Mouse (Mus musculus) B cell, adult 2 months (primary cell): ENCODE results near the gene Sh3bp4.

Experiments used
- DNase-seq, 2 experiments: peaks; one replicate each; pipeline ENCODE4 v3.0.0; 2022

Sh3bp4 gene

DNA sequence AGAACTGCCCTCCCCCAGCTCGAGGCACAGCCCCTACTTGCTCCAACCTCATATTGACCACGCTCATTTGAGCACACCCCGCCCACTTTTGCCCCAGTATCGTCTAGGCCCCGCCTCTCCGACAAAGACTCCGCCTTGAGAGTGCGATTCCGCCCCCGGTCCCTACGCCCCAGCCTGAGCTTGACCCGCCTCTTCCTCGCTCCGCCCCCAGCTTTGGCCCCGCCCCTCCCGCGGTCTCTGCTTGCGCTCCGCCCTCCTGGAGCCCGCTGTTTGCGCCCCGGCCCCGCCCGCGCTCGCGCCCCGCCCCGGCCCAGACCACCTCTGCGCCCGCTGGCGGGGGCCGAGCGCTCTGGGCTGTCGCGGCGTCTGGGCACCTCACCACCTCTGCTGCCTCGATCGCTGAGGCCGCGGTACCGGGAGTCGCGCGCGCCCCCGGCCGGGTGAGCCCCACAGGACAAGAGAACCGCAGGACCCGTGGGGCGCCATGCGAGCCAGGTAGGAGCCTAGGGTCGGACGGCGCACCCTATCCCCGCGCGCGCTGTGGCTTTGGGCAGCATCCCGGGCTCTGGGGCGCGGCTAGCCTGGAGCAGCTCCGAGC is at the start of gene Sh3bp4:
TSS of gene Sh3bp4 (plus strand) at position 313 of the 598 bp plus-strand sequence.
- DNase-seq: peak; percentile 86 to 88

DNA sequence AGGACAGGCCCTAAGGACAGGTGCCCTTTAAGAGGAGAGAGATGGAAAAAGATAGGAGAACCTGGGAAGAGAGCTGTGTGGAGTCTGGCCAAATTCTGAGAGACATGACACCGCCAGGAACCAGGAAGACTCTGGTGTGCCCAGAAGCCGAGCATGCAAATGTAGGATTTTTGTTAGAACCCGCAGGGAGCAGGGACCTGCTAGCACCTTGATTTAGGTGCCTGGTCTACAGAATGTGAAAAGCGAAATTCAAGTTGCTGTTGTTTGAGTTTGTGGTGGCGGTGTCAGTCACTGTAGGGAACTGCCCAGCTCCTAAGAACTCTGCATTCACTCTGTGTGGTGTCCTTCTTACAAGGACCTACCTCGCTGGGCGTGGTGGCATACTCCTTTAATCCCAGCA is 47.2 kb upstream of the Sh3bp4 start:
- no peak for DNase-seq

DNA sequence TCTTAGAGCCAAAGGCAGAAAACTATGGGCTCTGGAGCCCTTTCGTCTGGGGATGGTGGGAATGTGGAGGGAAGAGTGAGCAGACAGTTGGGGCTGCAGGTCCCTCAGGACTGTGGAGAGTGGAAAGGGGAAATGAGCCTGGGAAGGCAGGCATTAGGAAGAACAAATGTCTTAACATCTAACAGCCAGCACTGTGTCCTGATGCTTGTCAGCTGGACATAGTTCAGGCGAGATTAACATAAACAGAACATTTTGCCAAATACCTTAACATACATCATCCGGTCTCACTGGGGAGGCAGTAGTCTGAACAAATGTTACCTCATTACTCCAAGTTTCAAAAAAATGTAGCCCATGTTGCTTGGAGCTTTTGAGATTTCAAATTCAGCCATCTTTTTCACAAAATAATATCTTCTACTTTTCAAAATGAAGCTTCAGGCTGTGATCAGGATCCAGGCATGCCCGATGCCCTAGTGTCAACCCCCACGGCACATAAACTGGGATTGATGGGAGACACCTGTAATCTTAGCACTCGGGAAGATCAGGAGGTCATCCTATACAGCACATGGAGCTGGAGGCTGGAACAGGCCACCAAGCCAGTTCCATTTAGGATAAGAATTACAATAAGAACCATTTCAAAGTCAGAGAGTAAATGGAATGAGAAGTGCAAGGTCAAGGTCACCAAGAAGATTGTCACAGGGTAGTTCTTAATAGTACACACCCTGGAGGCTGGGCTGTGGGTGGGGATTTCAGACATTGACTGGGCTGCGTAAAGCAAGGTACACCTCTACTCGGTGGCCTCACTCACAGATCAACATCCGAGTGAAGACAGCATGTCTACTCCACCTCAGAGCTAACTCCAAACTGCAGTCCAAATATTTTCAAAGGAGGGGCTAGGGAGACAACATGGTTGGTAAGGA is 45.3 kb upstream of the Sh3bp4 start:
- DNase-seq: no peak

DNA sequence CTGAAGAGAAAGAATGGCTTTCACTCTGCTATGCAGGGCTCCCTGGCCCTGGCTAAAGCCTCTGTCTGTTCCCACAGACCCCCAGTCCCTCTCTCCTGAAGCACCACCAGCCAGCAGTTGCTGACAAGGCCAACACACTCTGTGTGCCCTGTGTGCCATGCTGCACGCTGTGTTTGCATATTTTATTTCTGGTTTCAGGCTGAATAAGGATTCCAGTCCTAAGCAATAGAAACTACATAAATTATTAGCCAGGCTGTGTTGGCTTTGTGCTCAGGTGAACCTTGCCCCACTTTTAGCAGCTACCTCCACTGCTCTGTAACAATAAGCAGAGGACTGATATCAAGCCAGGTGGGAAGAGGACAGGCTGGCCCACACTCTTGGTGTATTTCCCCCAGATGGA is 44.2 kb upstream of the Sh3bp4 start:
- no peak for DNase-seq

DNA sequence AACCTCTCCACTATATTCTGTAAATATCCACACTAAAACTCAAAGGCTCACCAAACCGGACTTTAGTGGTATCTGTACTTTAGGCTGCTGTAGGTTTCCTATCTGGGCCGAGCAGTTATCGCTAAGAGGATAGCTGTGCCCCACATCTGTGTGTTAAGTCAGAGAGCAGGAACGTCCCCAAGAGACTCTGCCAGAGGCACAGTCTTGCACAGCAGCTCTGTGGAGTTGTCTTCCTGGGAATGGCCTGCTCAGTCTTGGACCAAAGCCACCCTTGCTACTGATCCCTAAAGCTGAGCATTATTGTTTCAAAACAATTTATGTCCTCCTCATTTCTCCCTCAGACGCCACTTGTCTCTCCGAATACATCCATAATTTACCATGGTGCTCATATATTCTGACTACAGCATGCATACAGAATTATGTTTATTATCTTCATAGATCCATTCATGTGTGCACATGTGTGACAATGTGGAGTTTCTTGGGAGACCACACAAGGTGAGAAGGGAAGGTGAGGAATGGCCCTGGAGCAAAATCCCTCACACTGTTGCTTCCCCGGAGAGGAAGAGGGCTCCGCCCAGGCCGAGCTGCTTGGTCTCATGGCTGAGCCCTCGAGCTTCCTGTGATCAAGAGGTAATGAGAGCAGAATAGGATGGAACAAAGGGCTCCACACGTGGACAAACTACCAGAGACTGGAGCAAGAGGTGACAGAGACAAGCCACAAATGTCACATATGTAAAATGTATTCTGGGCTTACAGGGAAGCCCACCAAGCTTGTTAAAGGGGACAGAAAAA is 40.9 kb upstream of the Sh3bp4 start:
- DNase-seq: no peak

DNA sequence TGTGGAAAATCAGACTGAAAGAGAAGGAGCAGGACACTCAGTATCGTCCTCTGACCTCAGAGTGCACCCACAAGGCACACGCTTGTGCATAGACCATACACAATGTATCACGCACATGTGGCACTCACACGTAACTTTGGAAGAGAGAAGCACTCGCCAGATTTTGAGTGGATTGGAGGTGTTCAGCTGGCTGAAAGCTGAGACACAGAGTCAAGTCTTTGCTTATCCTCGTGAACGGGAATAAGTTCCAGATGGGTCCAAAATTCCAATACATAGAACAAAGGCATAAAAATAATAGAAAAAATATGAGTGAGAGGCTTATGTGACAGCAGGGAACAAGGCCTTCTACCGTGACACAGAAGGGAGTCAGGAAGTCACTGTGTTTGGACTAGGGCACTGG is 36.6 kb upstream of the Sh3bp4 start:
- DNase-seq: no peak

DNA sequence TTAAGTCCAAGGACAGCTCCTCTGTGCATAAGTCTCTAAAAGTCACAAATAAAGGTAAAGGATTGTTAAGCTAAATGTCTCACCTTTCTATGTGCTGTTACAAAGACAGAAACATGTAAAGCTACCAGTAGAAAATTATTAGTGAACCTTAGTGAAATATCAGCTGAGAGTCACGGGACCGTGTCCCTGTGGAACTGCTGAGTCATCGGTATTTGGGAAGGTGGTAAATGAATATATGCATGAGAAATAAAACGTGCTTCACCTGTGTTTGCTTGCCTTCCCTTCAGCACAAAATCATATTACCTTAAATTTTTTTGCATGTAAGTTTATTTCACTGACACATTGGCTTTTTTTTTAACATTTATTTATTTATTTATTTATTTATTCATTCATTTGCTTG is 36.2 kb upstream of the Sh3bp4 start:
- DNase-seq: no peak

DNA sequence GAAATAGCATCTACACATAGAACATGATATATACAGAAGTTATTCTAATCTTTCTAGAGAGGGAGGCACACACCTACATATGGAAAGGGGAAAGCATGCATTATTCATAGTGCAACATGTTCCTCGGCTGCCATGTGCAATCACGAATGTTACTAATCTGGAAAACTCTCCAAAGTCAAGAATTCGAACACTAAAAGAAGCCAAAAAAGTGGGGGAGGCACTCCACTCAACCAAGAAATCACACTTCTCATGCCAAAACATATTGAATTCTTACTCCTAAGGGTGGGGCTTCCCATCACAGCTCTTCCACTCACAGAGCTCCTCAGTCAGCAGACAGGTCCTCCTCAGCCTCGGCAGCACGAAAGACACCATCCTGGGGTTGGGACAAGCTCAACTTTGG is 35.1 kb upstream of the Sh3bp4 start:
- DNase-seq: no peak

DNA sequence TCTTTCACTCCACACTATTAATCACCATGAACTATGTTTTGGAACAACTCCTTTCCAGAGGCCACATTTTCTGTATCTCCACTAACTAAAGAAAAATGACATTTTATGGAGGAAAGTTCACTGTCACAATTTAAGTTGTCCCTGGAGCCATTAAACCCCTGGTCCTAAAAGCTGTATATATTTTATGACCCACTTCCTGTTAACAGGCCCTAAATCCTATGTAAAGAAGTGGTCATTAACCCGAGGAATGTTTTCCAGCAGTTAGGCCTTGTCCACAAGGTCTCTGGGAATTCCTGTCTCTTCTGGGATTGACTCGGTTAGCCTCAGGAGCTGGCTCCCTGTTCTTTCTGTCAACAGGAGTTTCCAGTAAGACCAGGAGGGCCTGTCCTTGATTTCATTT is 30.4 kb upstream of the Sh3bp4 start:
- no peak for DNase-seq

DNA sequence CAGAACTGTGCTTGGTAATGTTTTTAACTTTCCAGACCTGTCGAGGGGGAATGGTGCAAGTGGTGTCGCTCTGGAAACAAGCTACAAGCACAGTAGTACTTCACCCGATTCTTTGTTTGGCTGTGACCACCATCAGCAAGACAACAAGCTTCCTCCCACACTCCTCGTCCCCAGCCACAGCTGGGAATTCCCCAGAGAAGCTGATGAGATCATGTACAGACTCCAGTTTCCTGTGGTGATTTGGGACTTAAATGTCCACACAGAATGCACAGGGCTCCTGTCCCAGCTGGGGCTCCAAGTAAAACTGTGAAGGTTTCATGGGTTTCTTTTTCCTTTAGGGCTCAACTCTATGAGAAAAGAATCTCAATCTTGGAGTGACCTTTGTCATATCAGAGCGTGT is 28.9 kb upstream of the Sh3bp4 start:
- DNase-seq: no peak

DNA sequence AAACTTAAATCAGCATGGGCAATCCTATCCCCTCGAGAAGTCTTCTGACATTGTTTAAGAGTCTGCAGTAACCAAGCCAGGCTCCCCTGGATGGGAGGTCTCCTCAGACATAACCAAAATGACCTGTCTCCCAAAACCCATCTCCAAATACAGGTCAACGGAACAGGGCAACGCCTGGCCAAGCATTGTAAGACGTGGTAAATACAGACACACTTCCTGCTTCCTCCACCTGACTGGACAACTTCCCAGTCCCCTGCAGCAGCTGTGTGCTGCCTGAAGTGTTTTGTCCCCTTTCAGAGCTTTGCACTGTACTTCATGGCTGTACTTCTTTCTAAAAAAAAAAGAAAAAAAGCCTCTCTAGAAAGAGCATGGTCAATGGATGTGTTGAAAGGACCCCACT is 28.1 kb upstream of the Sh3bp4 start:
- no peak for DNase-seq

DNA sequence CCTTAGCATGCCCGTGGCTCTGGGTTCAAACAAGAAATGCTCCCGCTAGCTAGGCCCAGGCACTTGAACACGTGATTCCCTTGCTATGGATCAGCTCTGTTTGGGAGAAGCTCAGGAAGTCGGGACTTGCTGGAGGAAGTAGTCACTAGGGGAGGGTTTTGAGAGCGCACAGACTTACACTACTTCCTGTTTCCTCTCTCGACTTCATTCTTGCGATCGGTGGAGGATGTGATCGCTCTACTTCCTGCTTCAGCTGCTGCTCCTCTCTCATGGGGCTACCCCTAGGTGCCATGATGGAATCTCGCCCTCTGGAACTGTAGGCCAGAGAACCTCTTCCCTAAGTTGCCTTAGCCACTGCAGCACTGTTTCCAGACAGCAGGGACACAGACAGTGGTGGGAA is 27.3 kb upstream of the Sh3bp4 start:
- no peak for DNase-seq

DNA sequence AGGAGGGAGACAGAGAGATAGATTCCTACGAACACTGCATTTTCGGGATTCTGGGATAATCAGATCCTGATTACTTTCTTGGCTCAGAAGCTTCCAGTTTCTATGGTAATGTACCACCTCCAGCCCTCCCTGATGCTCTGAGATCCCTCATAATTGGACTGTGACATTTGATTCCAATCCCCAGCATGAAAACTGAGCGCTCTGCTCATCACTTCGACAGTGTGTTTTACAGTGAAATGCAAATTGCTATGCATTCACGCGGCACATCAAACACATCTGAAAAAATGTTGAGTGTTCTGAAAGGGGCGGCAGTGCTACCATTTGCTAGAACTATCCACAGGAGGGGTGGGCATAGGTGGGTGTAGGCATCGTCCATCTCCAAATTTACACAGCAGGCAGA is 24.8 kb upstream of the Sh3bp4 start:
- DNase-seq: no peak

DNA sequence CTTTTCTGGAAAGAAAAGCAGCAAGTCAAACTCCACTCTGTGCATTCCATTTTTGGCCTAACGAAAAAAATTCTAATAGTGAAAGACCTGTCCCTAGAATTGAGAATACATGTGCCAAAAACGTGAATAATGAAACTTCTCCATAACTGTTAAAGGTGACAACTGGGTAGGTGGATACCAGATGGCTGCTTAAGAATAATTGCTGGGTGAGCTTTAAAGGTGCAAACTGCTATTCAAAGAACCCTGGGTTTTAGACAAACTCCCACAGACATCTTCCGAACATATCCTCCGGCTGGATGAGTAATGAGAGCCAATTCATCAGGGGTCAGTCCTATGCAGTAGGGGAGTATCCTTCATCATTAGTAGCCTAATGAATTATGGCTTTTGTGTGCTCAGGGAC is 20.7 kb upstream of the Sh3bp4 start:
- no peak for DNase-seq

DNA sequence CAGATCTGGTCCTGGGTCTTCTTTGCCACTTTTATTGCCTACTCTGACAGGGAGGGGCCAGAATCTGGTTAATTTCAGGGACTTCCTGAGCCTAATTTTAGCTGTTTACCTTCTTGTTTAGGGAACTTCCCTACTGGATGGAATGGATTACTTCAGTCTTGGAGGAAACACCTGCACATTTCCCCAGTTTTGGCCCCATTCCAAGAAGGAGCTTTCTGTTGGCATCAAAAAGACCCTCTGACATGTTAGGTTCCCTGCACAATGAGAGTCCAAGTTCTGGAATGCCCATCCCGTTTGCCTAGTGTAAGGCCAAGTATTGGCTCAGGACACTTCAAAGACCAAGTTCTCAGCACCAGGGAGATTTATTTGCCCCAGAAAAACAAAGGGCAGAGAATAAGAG is 14.0 kb upstream of the Sh3bp4 start:
- no peak for DNase-seq

DNA sequence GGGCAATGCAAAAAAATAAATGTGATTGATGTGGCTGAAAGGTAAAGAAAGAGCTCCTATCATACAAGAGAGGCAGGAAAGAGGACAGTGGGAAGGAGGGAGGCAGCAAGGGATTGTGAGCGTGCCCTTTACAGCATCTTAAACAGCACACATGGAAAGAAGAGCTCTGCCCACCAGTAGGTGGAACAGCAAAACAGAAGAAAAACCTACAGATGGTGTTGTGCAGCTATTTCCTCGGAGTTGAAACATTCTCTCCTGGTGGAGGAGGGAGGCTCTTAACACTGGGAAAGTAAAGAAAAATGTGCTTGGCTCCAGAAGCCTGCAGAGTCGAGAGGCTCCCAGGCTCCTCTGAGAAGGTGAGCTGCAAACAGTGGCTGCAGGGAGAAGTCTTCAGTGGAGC is 12.8 kb upstream of the Sh3bp4 start:
- no peak for DNase-seq

DNA sequence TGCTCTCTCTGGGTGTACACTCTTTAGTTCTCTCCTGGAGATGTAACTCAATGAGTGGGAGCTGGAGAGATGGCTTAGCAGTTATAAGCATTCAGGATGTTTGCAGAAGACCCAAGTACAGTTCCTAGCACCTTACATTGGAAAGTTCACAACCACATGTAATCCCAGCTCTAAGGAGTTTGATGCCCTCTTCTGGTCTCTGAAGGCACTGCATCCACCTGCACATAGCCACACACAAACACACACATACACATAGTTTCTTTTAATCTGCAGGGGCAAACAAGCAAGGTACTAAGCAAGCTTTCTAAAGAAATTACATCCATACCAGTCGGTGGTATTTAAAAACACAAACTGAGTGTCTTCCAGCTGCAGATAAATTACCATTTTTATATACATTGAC is 12.2 kb upstream of the Sh3bp4 start:
- no peak for DNase-seq

DNA sequence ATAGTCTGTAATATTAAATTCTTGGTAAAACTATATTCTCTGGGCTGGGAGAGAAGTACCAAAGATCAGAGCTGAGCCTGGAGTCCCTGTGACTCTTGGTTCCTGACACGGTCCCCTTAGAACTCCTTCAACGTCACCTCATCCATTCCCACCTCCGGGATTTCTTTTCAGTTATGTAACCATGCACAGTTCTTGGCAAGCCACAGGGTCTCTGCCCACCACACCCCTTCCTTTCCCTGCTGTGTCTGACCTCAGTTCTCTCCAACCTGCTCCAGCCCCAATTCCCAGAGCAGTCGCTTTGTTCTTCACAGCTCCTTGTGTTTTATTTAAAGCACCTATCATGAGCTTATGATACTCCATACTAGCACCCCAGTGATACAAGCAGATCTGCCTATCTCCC is 7.2 kb upstream of the Sh3bp4 start:
- DNase-seq: no peak

DNA sequence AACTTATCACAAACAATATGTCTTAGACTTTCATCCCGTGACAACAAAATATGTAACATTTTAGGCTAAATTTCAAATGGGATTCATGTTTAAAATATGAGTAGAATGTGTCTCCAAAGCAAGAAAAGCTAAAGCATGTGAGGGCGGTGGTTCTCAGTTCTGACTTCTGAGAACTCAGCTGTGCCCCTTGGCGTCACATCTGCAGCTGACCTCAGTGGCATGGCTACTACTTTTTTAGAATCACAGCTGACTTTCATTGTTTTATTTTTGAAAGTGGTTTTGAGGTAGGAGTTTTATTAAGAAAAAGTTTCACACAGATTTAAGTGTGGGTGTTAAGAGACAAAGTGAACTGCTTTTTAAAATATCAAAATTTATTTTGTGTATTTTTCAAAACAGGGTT is 6.4 kb upstream of the Sh3bp4 start:
- no peak for DNase-seq

DNA sequence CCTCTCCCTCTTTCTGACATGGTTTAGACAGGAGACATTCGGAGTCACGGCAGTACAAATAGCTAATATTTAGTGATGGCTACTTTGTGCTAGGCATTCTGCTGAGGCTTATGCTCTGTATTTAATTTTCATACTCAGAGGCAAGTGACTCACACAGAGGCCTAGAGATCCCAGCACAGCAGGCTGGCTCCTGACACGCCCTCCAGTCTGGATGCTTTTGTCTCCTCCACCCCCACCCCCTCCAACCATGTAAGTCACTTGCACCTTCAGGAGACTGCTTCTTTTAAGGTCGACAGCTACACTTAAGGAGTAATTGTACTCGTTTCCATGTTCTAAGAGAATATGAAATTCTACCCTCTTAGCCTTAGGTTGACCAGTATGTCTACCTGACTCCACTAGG is 1.4 kb upstream of the Sh3bp4 start:
- no peak for DNase-seq

DNA sequence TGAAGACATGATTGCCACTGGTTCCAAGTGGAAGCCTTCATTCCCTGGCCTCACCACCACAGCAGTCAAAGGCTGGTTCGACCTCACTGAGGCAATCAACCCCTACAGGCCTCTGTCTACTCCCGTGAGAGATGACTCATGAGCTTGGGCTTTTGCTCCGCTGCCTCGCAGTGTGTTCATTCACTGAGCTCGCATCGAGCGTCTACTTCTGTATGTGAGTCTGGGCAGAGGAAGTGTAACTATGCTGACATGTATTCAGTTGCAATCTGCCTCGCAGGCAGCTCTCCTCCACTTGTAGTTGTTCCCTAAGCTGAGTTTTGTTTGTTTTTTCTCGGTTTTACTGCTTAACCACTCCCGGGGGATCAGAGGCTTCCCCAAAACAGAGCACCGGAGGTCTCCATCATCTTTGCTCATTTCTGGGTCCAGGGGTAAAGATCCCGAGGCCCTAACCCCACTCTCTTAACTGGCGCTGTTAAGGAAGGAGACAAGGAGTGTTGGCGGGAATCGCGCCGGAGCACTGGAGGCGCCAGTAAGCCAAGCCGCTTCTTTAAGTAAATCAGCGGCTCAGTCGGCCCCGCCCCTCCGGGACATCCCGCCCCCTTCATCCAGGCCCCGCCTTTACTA is 624 bp upstream of the Sh3bp4 start:
- peak in 1 of 2 experiments; percentile 37 for DNase-seq

DNA sequence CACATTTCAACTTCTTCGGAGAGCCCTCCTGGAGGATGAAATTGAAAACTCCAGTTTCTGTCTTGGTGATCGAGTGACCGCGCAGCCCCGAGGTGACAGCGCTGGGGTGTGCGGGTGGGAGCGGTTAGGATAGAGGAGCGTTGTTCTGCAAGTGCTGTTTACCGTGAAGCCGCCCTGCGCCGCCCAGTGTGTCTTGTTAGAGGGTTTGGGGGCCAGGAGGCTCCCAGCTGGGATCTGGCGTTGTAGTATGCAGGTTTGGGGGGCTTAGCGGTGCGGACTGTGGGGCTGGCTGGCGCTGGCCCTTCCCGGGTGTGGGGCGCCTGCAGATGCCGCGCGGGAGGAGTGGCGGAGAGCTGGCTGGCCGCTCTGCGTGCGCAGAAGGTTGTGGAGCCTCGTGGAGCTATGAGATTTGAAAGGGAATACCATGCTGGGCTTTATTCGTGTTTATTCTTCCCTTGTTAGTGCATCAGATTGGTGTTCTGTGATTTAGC is 701 bp downstream of the Sh3bp4 start:
- peak in 1 of 2 experiments; percentile 6 for DNase-seq
